Mouse (Mus musculus) liver, embryonic 12.5 days (tissue): ENCODE measurements around the gene Lman1l. TPM values are rescaled to one million over a fixed set of nuclear protein-coding genes. Genes with fewer than 3 reads are reported as not detected.

ENCODE experiments used
- ATAC-seq: fragments of 200-750 bp; cut with Nextera tagmentation; 2 replicates; pipeline ENCODE4 v1.8.0; 2017; ENCODE audit warnings: moderate number of reproducible peaks, mild to moderate bottlenecking, moderate library complexity
- H3K27ac ChIP-seq: fragments of 300-500 bp; sonication (generic); 2 replicates; pipeline ENCODE4 v1.5.1; 2016; ENCODE audit warnings: mild to moderate bottlenecking
- H3K27me3 ChIP-seq: fragments of 300-500 bp; sonication (generic); replicated peaks from 2 replicates; pipeline ENCODE4 v1.6.1; 2016; ENCODE audit warnings: mild to moderate bottlenecking, moderate library complexity
- H3K36me3 ChIP-seq: fragments of 300-500 bp; sonication (generic); 2 replicates; pipeline ENCODE4 v1.6.1; 2016; ENCODE audit warnings: mild to moderate bottlenecking, moderate library complexity
- H3K4me1 ChIP-seq: fragments of 300-500 bp; sonication (generic); 2 replicates; pipeline ENCODE4 v1.6.1; 2016
- H3K4me2 ChIP-seq: fragments of 300-500 bp; sonication (generic); 2 replicates; pipeline ENCODE4 v1.6.1; 2016; ENCODE audit warnings: mild to moderate bottlenecking, moderate library complexity
- H3K4me3 ChIP-seq: fragments of 300-500 bp; sonication (generic); 2 replicates; pipeline ENCODE4 v1.5.1; 2016; ENCODE audit warnings: mild to moderate bottlenecking, moderate library complexity
- H3K9ac ChIP-seq: fragments of 300-500 bp; sonication (generic); 2 replicates; pipeline ENCODE4 v1.6.1; 2016; ENCODE audit warnings: mild to moderate bottlenecking, moderate library complexity
- H3K9me3 ChIP-seq: fragments of 300-500 bp; sonication (generic); replicated peaks from 2 replicates; pipeline ENCODE4 v1.6.1; 2016; ENCODE audit warnings: mild to moderate bottlenecking, moderate library complexity
- WGBS: fragments of 180-500 bp; shearing (Covaris S2); methylation state at CpG from one replicate; pipeline ENCODE4 v1.1.7; 2016; ENCODE audit not compliant: insufficient replicate concordance; 5-methylcytosine and 5-hydroxymethylcytosine counted together
- polyA plus RNA-seq: library from polyadenylated mRNA; unstranded; fragments of >200 nt; fragmentation: Nextera tagmentation; extraction: Ambion mirVana; gene quantifications from 2 replicates; pipeline ENCODE4 v1.2.1, GENCODE M21; 2016

Gene Lman1l
- polyA plus RNA-seq, 1 experiment from 2014 or later, result not detected

- no peaks in the 10 kb centered on the region for H3K9me3 ChIP-seq
- peak overlapping the region; percentile 83 for H3K4me2 ChIP-seq
- peaks cover 84% of the 10 kb centered on the region for H3K4me1 ChIP-seq
- H3K27me3 ChIP-seq, result no peaks in the 10 kb centered on the region
- peak overlapping the region; percentile 92 for H3K4me3 ChIP-seq
- peak; percentile 80 for ATAC-seq
- H3K9ac ChIP-seq, result peak overlapping the region; percentile 98
- peaks cover 16% of the 10 kb centered on the region for H3K36me3 ChIP-seq
- under 1% methylated on average over 58 of the region's 85 CpGs for WGBS
- peak overlapping the region; percentile 96 for H3K27ac ChIP-seq
These were observed 24.6 kb upstream of the Lman1l start for GRCm38 (mm10) chr9:57644944-57645893.

GRCm38 (mm10) chr9:57644442-57644943 lies 23.9 kb upstream of the Lman1l start:
- H3K27me3 ChIP-seq, result no peaks in the 10 kb centered on the region
- peak overlapping the region; percentile 98 for H3K9ac ChIP-seq

DNA sequence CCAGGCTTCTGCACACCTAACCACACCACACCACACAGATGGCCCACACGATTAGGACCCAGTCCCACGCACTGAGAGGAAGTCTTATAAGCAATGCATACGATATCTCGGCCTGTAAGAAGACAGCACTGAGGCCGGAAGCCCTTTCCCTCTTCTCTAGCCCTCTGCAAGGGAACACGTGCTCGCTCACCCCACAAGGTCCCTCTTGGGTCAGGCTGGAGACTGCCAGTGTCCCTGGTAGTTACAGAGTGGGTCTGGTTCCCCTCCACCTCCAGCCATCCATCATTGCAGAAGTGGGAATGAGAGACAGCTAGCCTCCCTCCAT lies 23.2 kb upstream of the Lman1l start:
- peak overlapping the region; percentile 98 for H3K9ac ChIP-seq
- H3K27me3 ChIP-seq, result no peaks in the 10 kb centered on the region
- H3K4me1 ChIP-seq, result peaks cover 93% of the 10 kb centered on the region
- no peaks in the 10 kb centered on the region for H3K9me3 ChIP-seq
- WGBS, result 7% methylated on average over 7 of the region's 7 CpGs
- peaks cover 16% of the 10 kb centered on the region for H3K36me3 ChIP-seq
- peak overlapping the region; percentile 83 for H3K4me2 ChIP-seq
- H3K4me3 ChIP-seq, result peak overlapping the region; percentile 92
- peak overlapping the region; percentile 96 for H3K27ac ChIP-seq
- peak; percentile 38; the same call in 1 of the 2 replicates for ATAC-seq

More at GRCm38 (mm10) chr9:57644442-57644943, 23.9 kb upstream of the Lman1l start:
- Histone ChIP-seq H3K36me3 (peaks cover 16% of the 10 kb centered on the region), H3K9me3 (no peaks in the 10 kb centered on the region), H3K4me2 (peak overlapping the region; percentile 83), H3K27ac (peak overlapping the region; percentile 96), H3K4me3 (peak overlapping the region; percentile 92), H3K4me1 (peaks cover 89% of the 10 kb centered on the region)
- under 1% methylated on average over 18 of the region's 18 CpGs for WGBS
- no peak for ATAC-seq

DNA sequence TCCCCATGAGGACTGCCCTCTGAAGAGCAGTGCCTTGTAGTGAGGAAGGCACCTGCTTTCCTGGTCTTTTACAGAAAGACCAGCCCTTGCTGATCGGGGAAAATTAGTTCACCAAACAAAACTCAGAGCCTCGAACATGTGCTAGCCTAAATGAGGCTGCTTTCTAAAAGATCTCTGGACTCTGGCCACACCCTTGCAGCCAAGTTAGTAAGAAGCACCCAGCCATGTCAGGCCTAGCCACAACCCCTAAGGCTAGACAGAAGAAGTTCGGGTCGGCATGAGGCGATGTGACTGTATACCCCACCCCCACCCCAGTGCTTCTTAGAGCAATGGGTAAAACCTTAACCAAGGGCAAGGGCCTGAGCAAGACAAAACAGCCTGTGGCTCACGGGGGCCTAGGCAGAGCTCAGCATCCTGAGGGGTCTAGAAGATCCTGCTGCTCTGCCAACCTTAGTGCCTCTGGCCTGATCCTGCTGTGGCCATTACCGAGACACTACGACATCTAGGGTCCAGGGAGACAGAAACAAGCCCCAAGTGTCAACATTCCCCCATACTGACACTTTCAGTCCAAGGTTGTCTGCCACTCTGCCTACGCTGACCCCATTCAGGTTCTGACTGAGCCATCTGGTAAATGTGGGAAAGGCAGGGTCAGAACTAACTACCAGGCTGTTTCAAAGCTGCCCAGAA lies 22.7 kb upstream of the Lman1l start:
- H3K27ac ChIP-seq, result peak overlapping the region; percentile 96
- 19% methylated on average over 9 of the region's 9 CpGs for WGBS
- ATAC-seq, result no peak
- H3K9me3 ChIP-seq, result no peaks in the 10 kb centered on the region
- peak overlapping the region; percentile 83 for H3K4me2 ChIP-seq
- H3K4me1 ChIP-seq, result peaks cover 95% of the 10 kb centered on the region
- peak overlapping the region; percentile 98 for H3K9ac ChIP-seq
- peaks cover 16% of the 10 kb centered on the region for H3K36me3 ChIP-seq
- peak overlapping the region; percentile 92 for H3K4me3 ChIP-seq
- H3K27me3 ChIP-seq, result no peaks in the 10 kb centered on the region

DNA sequence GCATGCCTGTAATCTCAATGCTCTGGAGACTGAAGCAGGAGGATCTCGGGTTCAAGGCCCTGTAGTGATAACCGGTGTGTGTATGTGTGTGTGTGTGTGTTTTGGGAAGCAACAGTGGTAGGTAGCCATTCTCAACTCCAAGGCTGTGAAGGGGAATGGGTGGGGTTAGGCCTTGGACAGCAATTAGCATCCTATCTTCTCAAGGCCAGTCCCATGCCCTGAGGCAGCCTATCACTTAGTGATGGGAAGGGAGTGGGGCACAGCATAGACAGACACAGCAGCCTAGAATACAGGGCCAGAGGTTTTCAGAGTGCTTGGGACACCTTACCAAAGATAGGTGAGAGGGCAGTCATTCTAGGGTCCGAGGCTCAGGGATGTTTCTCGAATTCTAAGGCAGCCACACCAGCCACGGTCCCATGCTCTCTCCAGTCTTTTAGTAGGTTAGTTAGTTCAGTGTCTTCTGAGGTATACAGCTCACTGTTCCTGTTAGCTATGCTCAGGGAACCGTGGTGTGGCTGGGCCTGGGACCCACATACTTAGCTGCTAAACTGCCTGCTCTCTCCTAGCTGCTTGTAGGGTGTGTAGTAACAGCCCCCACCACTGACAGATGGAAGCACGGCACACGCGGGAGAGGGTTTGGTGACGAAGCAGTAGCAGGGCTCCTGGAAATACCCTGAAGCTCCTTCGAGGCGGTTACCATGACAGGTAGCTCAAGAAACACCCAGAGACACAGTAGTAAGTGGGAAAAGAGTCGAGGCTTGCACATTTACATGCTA lies 21.4 kb upstream of the Lman1l start:
- H3K27ac ChIP-seq, result peak overlapping the region; percentile 96
- peak overlapping the region; percentile 98; the same call in 1 of the 2 replicates for H3K9ac ChIP-seq
- ATAC-seq, result no peak
- H3K9me3 ChIP-seq, result no peaks in the 10 kb centered on the region
- no peaks in the 10 kb centered on the region for H3K27me3 ChIP-seq
- peaks cover 19% of the 10 kb centered on the region for H3K36me3 ChIP-seq
- peak overlapping the region; percentile 83 for H3K4me2 ChIP-seq
- no peak overlapping the region for H3K4me3 ChIP-seq
- peaks cover 95% of the 10 kb centered on the region for H3K4me1 ChIP-seq
- WGBS, result 67% methylated on average over 13 of the region's 13 CpGs

- H3K4me2 ChIP-seq, result peak overlapping the region; percentile 70
- H3K27ac ChIP-seq, result peak overlapping the region; percentile 96
- H3K36me3 ChIP-seq, result peaks cover 21% of the 10 kb centered on the region
- no peak for ATAC-seq
- peaks cover 92% of the 10 kb centered on the region for H3K4me1 ChIP-seq
- H3K9me3 ChIP-seq, result no peaks in the 10 kb centered on the region
- WGBS, result 81% methylated on average over 1 of the region's 1 CpGs
- peak overlapping the region; percentile 42; the same call in 1 of the 2 replicates for H3K4me3 ChIP-seq
- H3K27me3 ChIP-seq, result no peaks in the 10 kb centered on the region
- H3K9ac ChIP-seq, result peak overlapping the region; percentile 63
These were observed 20.4 kb upstream of the Lman1l start for GRCm38 (mm10) chr9:57641022-57641421.

DNA sequence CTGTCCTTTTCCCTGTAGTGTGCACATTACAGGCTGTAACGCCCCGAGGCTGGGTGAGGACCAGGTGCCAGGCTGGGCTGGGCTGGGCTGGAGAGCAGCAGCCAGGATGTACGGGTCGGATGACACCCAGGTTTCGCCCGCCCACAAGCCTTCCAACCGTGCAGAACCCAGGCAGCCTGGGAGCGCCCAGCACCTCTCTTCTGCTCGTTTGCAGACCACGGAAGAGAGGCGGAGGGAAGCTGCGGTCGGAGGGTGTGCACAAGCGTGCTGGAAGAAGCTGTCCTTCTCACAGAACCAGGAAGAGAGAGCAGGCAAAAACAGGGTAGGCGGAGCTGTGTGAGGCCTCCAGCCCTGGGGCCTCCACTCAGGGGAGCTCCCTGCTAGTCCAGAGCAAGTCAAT lies 19.8 kb upstream of the Lman1l start:
- peaks cover 21% of the 10 kb centered on the region for H3K36me3 ChIP-seq
- peak; percentile 42 for ATAC-seq
- peaks cover 89% of the 10 kb centered on the region for H3K4me1 ChIP-seq
- WGBS, result 7% methylated on average over 15 of the region's 15 CpGs
- peak overlapping the region; percentile 96 for H3K27ac ChIP-seq
- no peaks in the 10 kb centered on the region for H3K27me3 ChIP-seq
- H3K4me2 ChIP-seq, result peak overlapping the region; percentile 70
- peak overlapping the region; percentile 42 for H3K4me3 ChIP-seq
- H3K9me3 ChIP-seq, result no peaks in the 10 kb centered on the region
- H3K9ac ChIP-seq, result peak overlapping the region; percentile 63

- peaks cover 21% of the 10 kb centered on the region for H3K36me3 ChIP-seq
- peak overlapping the region; percentile 70 for H3K4me2 ChIP-seq
- 45% methylated on average over 5 of the region's 5 CpGs for WGBS
- H3K27ac ChIP-seq, result peak overlapping the region; percentile 96
- no peaks in the 10 kb centered on the region for H3K27me3 ChIP-seq
- ATAC-seq, result no peak
- peak overlapping the region; percentile 63 for H3K9ac ChIP-seq
- no peaks in the 10 kb centered on the region for H3K9me3 ChIP-seq
- peak overlapping the region; percentile 42 for H3K4me3 ChIP-seq
- peaks cover 91% of the 10 kb centered on the region for H3K4me1 ChIP-seq
These were observed 19.2 kb upstream of the Lman1l start for GRCm38 (mm10) chr9:57639661-57640328.

GRCm38 (mm10) chr9:57638651-57639459 lies 18.3 kb upstream of the Lman1l start:
- H3K4me2 ChIP-seq, result peak overlapping the region; percentile 70
- ATAC-seq, result peak; percentile 87
- H3K27ac ChIP-seq, result peak overlapping the region; percentile 96
- H3K9me3 ChIP-seq, result no peaks in the 10 kb centered on the region
- WGBS, result 23% methylated on average over 8 of the region's 8 CpGs
- H3K9ac ChIP-seq, result peak overlapping the region; percentile 63
- peaks cover 30% of the 10 kb centered on the region for H3K36me3 ChIP-seq
- peak overlapping the region; percentile 14 for H3K4me3 ChIP-seq
- no peaks in the 10 kb centered on the region for H3K27me3 ChIP-seq
- peaks cover 91% of the 10 kb centered on the region for H3K4me1 ChIP-seq

DNA sequence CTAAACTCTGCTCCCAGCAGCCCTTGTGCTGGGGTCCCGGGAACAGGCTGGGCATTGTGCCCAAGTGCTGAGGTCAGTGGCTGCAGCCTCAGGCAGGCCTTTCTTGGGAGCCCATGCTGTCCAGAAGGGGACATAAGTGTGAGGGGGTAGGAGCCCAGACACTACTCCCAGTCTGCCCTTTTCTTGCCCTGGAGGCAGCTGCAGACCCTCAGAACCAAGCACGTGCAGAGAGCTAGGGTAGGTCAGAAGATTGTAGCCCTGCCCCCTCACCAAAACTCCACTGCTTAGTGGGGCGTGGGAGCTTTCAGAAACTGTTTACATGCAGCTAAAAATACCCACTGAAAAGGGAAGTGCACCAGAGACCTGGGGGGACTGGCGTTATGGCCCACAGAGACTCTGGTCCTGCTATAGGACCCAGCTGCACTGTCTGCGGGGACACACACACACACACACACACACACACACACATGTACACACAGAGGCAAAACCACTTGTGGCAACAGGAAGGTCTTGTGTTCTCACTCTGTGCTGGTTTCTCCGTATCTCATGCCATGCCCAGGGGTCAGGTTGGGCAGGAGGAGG lies 17.3 kb upstream of the Lman1l start:
- Histone ChIP-seq H3K4me3 (0 out of 2 replicates have a peak overlapping the region, but pooled peaks have one; percentile 14), H3K27ac (peak overlapping the region; percentile 96), H3K27me3 (no peaks in the 10 kb centered on the region), H3K9ac (0 out of 2 replicates have a peak overlapping the region, but pooled peaks have one; percentile 63), H3K4me2 (peak overlapping the region; percentile 70), H3K4me1 (peaks cover 91% of the 10 kb centered on the region), H3K36me3 (peaks cover 41% of the 10 kb centered on the region), H3K9me3 (no peaks in the 10 kb centered on the region)
- WGBS, result 14% methylated on average over 6 of the region's 6 CpGs
- no peak for ATAC-seq
